Mouse (Mus musculus): ENCODE data around the gene Krt80. TPM values are rescaled to one million over a fixed set of nuclear protein-coding genes. Genes with fewer than 3 reads are reported as not detected.

The Krt80 gene
- polyA plus RNA-seq, 1 experiment: 10.1 TPM

GRCm38 (mm10) chr15:101373286-101373898, 3.4 kb upstream of the Krt80 start:
- no peak for TF ChIP-seq MYOD1 (IDR thresholded peaks at IDR 0.05; ENCODE audit: control insufficient read depth, insufficient read length, low read depth)
- TF ChIP-seq CEBPB (IDR thresholded peaks at IDR 0.05; ENCODE audit: low read depth): no peak
- TF ChIP-seq USF1 (IDR thresholded peaks at IDR 0.05; ENCODE audit: low read depth): no peak
- no peak for TF ChIP-seq MYOG (IDR thresholded peaks at IDR 0.05; ENCODE audit: control insufficient read depth, extremely low read depth, insufficient read length)
- TF ChIP-seq CTCF (IDR thresholded peaks at IDR 0.05; ENCODE audit: control insufficient read depth, insufficient read depth, insufficient read length): no peak
- TF ChIP-seq MAX (IDR thresholded peaks at IDR 0.05): no peak
- no peak for TF ChIP-seq FOSL1 (IDR thresholded peaks at IDR 0.05; ENCODE audit: insufficient read depth, low read length, poor library complexity, severe bottlenecking)
- Histone ChIP-seq H3K27me3 (ENCODE audit: control insufficient read depth, insufficient read depth, insufficient read length) (no peaks in the 10 kb centered on the region), H3K4me3 (ENCODE audit: insufficient read depth, poor library complexity, severe bottlenecking) (no peak overlapping the region), H3K79me3 (ENCODE audit: low read depth) (no peaks in the 10 kb centered on the region), H3K36me3 (ENCODE audit: control insufficient read depth, insufficient read depth) (no peaks in the 10 kb centered on the region), H3ac (ENCODE audit: control insufficient read depth, insufficient read length, low read depth) (no peak overlapping the region), H3K79me2 (ENCODE audit: control insufficient read depth, insufficient read depth) (no peaks in the 10 kb centered on the region)

GRCm38 (mm10) chr15:101372131-101372977, 2.4 kb upstream of the Krt80 start:
- TF ChIP-seq MYOG (IDR thresholded peaks at IDR 0.05; ENCODE audit: control insufficient read depth, extremely low read depth, insufficient read length) (no peak), CEBPB (IDR thresholded peaks at IDR 0.05; ENCODE audit: low read depth) (no peak), CTCF (IDR thresholded peaks at IDR 0.05; ENCODE audit: control insufficient read depth, insufficient read depth, insufficient read length) (no peak), MYOD1 (IDR thresholded peaks at IDR 0.05; ENCODE audit: control insufficient read depth, insufficient read length, low read depth) (no peak), FOSL1 (IDR thresholded peaks at IDR 0.05; ENCODE audit: insufficient read depth, low read length, poor library complexity, severe bottlenecking) (no peak), MAX (IDR thresholded peaks at IDR 0.05) (no peak), USF1 (IDR thresholded peaks at IDR 0.05; ENCODE audit: low read depth) (no peak)
- H3K79me3 ChIP-seq (ENCODE audit: low read depth): no peaks in the 10 kb centered on the region
- no peaks in the 10 kb centered on the region for H3K79me2 ChIP-seq (ENCODE audit: control insufficient read depth, insufficient read depth)
- no peak overlapping the region for H3K4me3 ChIP-seq (ENCODE audit: insufficient read depth, poor library complexity, severe bottlenecking)
- H3K27me3 ChIP-seq (ENCODE audit: control insufficient read depth, insufficient read depth, insufficient read length): no peaks in the 10 kb centered on the region
- H3K36me3 ChIP-seq (ENCODE audit: control insufficient read depth, insufficient read depth): no peaks in the 10 kb centered on the region
- no peak overlapping the region for H3ac ChIP-seq (ENCODE audit: control insufficient read depth, insufficient read length, low read depth)

DNA sequence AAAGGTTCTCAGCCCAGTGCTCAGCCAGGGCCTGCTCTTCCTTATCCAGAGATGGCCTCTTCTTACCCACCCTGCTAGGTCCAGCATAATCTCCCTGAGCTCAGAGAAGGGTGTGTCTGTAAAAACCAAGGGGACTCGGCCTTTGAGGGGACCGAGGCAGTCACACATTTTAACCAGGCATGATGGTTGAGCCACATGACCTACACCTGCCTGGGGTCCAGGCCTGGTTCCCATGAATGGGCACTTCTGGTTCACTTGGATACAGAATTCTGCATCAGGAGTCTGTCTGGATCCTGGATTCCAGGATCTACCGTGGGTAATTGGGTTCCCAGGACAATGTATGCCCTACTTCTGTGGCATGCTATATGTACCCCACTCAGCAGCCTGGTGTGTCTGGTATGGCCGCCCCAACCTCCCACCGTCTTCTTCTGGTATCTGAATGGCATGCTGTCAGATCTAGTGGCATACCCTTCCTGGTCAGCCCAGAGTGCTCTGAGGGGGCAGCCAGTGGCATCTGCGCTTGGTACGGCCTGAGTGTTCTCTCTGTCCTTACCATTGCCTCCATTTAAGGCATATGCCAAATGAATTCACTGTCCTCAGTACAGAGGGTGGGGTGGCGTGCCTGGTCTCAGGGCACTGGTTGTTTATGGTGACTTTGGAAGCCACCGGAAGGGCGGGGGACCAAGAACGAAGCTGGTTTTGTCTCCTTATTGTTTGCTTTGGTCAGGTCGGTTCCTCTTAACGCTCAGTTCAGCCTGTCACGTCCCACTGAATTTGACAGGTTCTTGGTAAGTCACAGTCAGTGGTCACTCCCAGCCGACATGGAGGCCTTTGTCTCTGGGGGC, 1.4 kb upstream of the Krt80 start:
- no peaks in the 10 kb centered on the region for H3K79me2 ChIP-seq (ENCODE audit: control insufficient read depth, insufficient read depth)
- no peak for TF ChIP-seq CTCF (IDR thresholded peaks at IDR 0.05; ENCODE audit: control insufficient read depth, insufficient read depth, insufficient read length)
- TF ChIP-seq USF1 (IDR thresholded peaks at IDR 0.05; ENCODE audit: low read depth): no peak
- TF ChIP-seq FOSL1 (IDR thresholded peaks at IDR 0.05; ENCODE audit: insufficient read depth, low read length, poor library complexity, severe bottlenecking): no peak

GRCm38 (mm10) chr15:101369382-101370100, 421 bp downstream of the Krt80 start:
- peak overlapping the region; percentile 47 for H3ac ChIP-seq (ENCODE audit: control insufficient read depth, insufficient read length, low read depth)
- H3K27me3 ChIP-seq (ENCODE audit: control insufficient read depth, insufficient read depth, insufficient read length): no peaks in the 10 kb centered on the region
- no peaks in the 10 kb centered on the region for H3K79me3 ChIP-seq (ENCODE audit: low read depth)
- H3K79me2 ChIP-seq (ENCODE audit: control insufficient read depth, insufficient read depth): no peaks in the 10 kb centered on the region
- TF ChIP-seq MAX (IDR thresholded peaks at IDR 0.05): peak; percentile 14
- no peak for TF ChIP-seq CEBPB (IDR thresholded peaks at IDR 0.05; ENCODE audit: low read depth)
- TF ChIP-seq USF1 (IDR thresholded peaks at IDR 0.05; ENCODE audit: low read depth): no peak
- H3K4me3 ChIP-seq (ENCODE audit: insufficient read depth, poor library complexity, severe bottlenecking): peak overlapping the region; percentile 7
- H3K36me3 ChIP-seq (ENCODE audit: control insufficient read depth, insufficient read depth): peaks cover 3% of the 10 kb centered on the region

More for the DNA sequence above, 1.4 kb upstream of the Krt80 start:
- Histone ChIP-seq H3ac (ENCODE audit: control insufficient read depth, insufficient read length, low read depth) (no peak overlapping the region), H3K79me3 (ENCODE audit: low read depth) (no peaks in the 10 kb centered on the region), H3K27me3 (ENCODE audit: control insufficient read depth, insufficient read depth, insufficient read length) (no peaks in the 10 kb centered on the region), H3K4me3 (ENCODE audit: insufficient read depth, poor library complexity, severe bottlenecking) (no peak overlapping the region), H3K36me3 (ENCODE audit: control insufficient read depth, insufficient read depth) (no peaks in the 10 kb centered on the region)

GRCm38 (mm10) chr15:101368502-101369381, 1.2 kb downstream of the Krt80 start:
- Histone ChIP-seq H3ac (ENCODE audit: control insufficient read depth, insufficient read length, low read depth) (peak overlapping the region; percentile 40), H3K27me3 (ENCODE audit: control insufficient read depth, insufficient read depth, insufficient read length) (no peaks in the 10 kb centered on the region), H3K4me3 (ENCODE audit: insufficient read depth, poor library complexity, severe bottlenecking) (peak overlapping the region; percentile 7), H3K79me3 (ENCODE audit: low read depth) (no peaks in the 10 kb centered on the region), H3K79me2 (ENCODE audit: control insufficient read depth, insufficient read depth) (no peaks in the 10 kb centered on the region), H3K36me3 (ENCODE audit: control insufficient read depth, insufficient read depth) (peaks cover 9% of the 10 kb centered on the region)
- TF ChIP-seq MAX (IDR thresholded peaks at IDR 0.05): peak; percentile 91
- TF ChIP-seq USF1 (IDR thresholded peaks at IDR 0.05; ENCODE audit: low read depth): peak; percentile 75
- TF ChIP-seq MYOD1 (IDR thresholded peaks at IDR 0.05; ENCODE audit: control insufficient read depth, insufficient read length, low read depth): peak; percentile 100
- TF ChIP-seq MYOG (IDR thresholded peaks at IDR 0.05; ENCODE audit: control insufficient read depth, extremely low read depth, insufficient read length): no peak
- peak; percentile 98 for TF ChIP-seq CEBPB (IDR thresholded peaks at IDR 0.05; ENCODE audit: low read depth)

Data from C2C12 (cell line).